Mouse (Mus musculus) myocyte (in vitro differentiated cells): Measurements from ENCODE around the gene Zyg11b. TPM values are rescaled to one million over a fixed set of nuclear protein-coding genes. Genes with fewer than 3 reads are reported as not detected.

ENCODE experiments used
- H3K27me3 ChIP-seq: one replicate; pipeline ENCODE4 v1.6.1; 2011; ENCODE audit not compliant: control insufficient read depth, insufficient read depth, insufficient read length
- H3K36me3 ChIP-seq: one replicate; pipeline ENCODE4 v1.6.1; 2011; ENCODE audit not compliant: control insufficient read depth, insufficient read depth
- H3K4me2 ChIP-seq: one replicate; pipeline ENCODE4 v1.6.1; 2011; ENCODE audit warnings: low read depth, control low read depth
- H3K4me3 ChIP-seq: one replicate; pipeline ENCODE4 v1.5.1; 2011; ENCODE audit warnings: mild to moderate bottlenecking, control low read depth, moderate library complexity
- H3K79me2 ChIP-seq: one replicate; pipeline ENCODE4 v1.6.1; 2011; ENCODE audit not compliant: control insufficient read depth, insufficient read depth
- H3ac ChIP-seq: one replicate; pipeline ENCODE4 v1.6.1; 2011; ENCODE audit not compliant: control insufficient read depth, insufficient read length
- CEBPB ChIP-seq: IDR thresholded peaks from 2 replicates; pipeline ENCODE4 v1.6.1; 2011; ENCODE audit warnings: mild to moderate bottlenecking, moderate library complexity; ENCODE audit not compliant: poor library complexity, insufficient read depth, severe bottlenecking
- E2F4 ChIP-seq: IDR thresholded peaks from one replicate; pipeline ENCODE4 v1.6.1; 2011; ENCODE audit warnings: mild to moderate bottlenecking, control low read depth, moderate library complexity; ENCODE audit not compliant: insufficient read depth
- MAX ChIP-seq: IDR thresholded peaks from one replicate; pipeline ENCODE4 v1.6.1; 2011; ENCODE audit warnings: low read depth, mild to moderate bottlenecking, control low read depth
- MYOD1 ChIP-seq, 3 experiments: IDR thresholded peaks; one replicate each; pipeline ENCODE4 v1.6.1; 2011; ENCODE audit warnings: control low read depth in 2 of 3, low read depth in 2 of 3, mild to moderate bottlenecking in 2 of 3, moderate library complexity in 1 of 3; ENCODE audit not compliant: insufficient read length in 2 of 3, control insufficient read depth in 1 of 3
- MYOG ChIP-seq, 3 experiments: IDR thresholded peaks; one replicate each; pipeline ENCODE4 v1.6.1; 2011; ENCODE audit warnings: control low read depth in 2 of 3, low read depth in 2 of 3, mild to moderate bottlenecking in 2 of 3; ENCODE audit not compliant: insufficient read length in 2 of 3, control insufficient read depth in 1 of 3, insufficient read depth in 1 of 3
- POLR2A ChIP-seq: IDR thresholded peaks from one replicate; pipeline ENCODE4 v1.6.1; 2011; ENCODE audit warnings: low read depth, mild to moderate bottlenecking, control low read depth, moderate library complexity; ENCODE audit not compliant: insufficient read length
- POLR2AphosphoS2 ChIP-seq: IDR thresholded peaks from one replicate; pipeline ENCODE4 v1.6.1; 2011; ENCODE audit warnings: low read depth, control low read depth; ENCODE audit not compliant: insufficient read length
- REST ChIP-seq: IDR thresholded peaks from one replicate; pipeline ENCODE4 v1.6.1; 2011; ENCODE audit warnings: mild to moderate bottlenecking, control low read depth, moderate library complexity; ENCODE audit not compliant: insufficient read depth, insufficient read length
- SRF ChIP-seq: IDR thresholded peaks from one replicate; pipeline ENCODE4 v1.6.1; 2011; ENCODE audit warnings: low read depth; ENCODE audit not compliant: control insufficient read depth, insufficient read length
- TCF12 ChIP-seq: IDR thresholded peaks from one replicate; pipeline ENCODE4 v1.6.1; 2011; ENCODE audit warnings: mild to moderate bottlenecking, control low read depth; ENCODE audit not compliant: poor library complexity, insufficient read depth, severe bottlenecking
- TCF3 ChIP-seq: IDR thresholded peaks from one replicate; pipeline ENCODE4 v1.6.1; 2011; ENCODE audit warnings: low read depth, control low read depth; ENCODE audit not compliant: insufficient read length
- USF1 ChIP-seq: IDR thresholded peaks from one replicate; pipeline ENCODE4 v1.6.1; 2011; ENCODE audit warnings: low read depth, mild to moderate bottlenecking, control low read depth, moderate library complexity
- polyA plus RNA-seq: library from polyadenylated mRNA; unstranded; fragments of >200 nt; fragmentation: generic; extraction: Trizol; gene quantifications from one replicate; pipeline ENCODE4 v1.2.1, GENCODE M21; 2012; ENCODE audit warnings: missing spikeins

Zyg11b gene
- polyA plus RNA-seq, 1 experiment: 12.8 TPM

- H3ac ChIP-seq: no peak overlapping the region
- H3K27me3 ChIP-seq: no peaks in the 10 kb centered on the region
- H3K79me2 ChIP-seq: no peaks in the 10 kb centered on the region
- TF ChIP-seq E2F4: no peak
- TF ChIP-seq MAX: no peak
- no peak for TF ChIP-seq TCF3
- no peak for TF ChIP-seq TCF12
- no peak for TF ChIP-seq MYOG (IDR thresholded peaks at IDR 0.05; ENCODE audit: control insufficient read depth in 1 of 3, insufficient read depth in 1 of 3, insufficient read length in 2 of 3, low read depth in 2 of 3)
- no peak for TF ChIP-seq POLR2A
- no peak for TF ChIP-seq POLR2AphosphoS2
- no peak for TF ChIP-seq MYOD1 (IDR thresholded peaks at IDR 0.05; ENCODE audit: control insufficient read depth in 1 of 3, insufficient read length in 2 of 3, low read depth in 2 of 3)
- no peak for TF ChIP-seq USF1
- no peak for TF ChIP-seq REST
- no peak for TF ChIP-seq SRF
- no peak for TF ChIP-seq CEBPB
- no peak overlapping the region for H3K4me3 ChIP-seq
- no peak overlapping the region for H3K4me2 ChIP-seq
- no peaks in the 10 kb centered on the region for H3K36me3 ChIP-seq
These were observed 18.0 kb upstream of the Zyg11b start for GRCm38 (mm10) chr4:108318649-108319615.

GRCm38 (mm10) chr4:108317656-108318605 lies 17.0 kb upstream of the Zyg11b start:
- no peak for TF ChIP-seq TCF12
- no peak for TF ChIP-seq POLR2A
- no peak for TF ChIP-seq USF1
- TF ChIP-seq MAX: no peak
- no peak for TF ChIP-seq SRF
- no peak for TF ChIP-seq MYOG (IDR thresholded peaks at IDR 0.05; ENCODE audit: control insufficient read depth in 1 of 3, insufficient read depth in 1 of 3, insufficient read length in 2 of 3, low read depth in 2 of 3)
- no peak for TF ChIP-seq E2F4
- no peak for TF ChIP-seq MYOD1 (IDR thresholded peaks at IDR 0.05; ENCODE audit: control insufficient read depth in 1 of 3, insufficient read length in 2 of 3, low read depth in 2 of 3)
- no peak for TF ChIP-seq CEBPB
- no peak for TF ChIP-seq POLR2AphosphoS2
- TF ChIP-seq REST: no peak
- no peak for TF ChIP-seq TCF3
- no peaks in the 10 kb centered on the region for H3K79me2 ChIP-seq
- H3K4me2 ChIP-seq: no peak overlapping the region
- H3ac ChIP-seq: no peak overlapping the region
- no peaks in the 10 kb centered on the region for H3K36me3 ChIP-seq
- no peak overlapping the region for H3K4me3 ChIP-seq
- no peaks in the 10 kb centered on the region for H3K27me3 ChIP-seq

DNA sequence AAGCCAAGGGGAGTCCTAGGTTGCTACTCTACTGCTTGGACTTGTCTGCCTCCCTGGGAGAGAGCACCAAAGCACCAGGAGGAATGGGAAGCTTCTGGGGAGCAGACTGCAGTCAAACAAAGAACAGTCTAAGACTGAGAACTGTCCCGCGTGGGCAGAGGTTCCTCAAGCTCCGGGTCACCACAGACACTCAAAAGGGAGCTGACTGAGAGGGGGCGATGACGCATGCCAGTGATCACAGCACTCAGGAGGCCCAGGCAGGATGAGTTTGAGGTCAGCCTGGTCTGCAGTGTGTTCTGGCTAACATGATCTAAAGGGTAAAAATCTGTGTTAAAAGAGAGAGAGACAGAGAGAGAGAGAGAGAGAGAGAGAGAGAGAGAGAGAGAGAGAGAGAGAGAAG lies 13.1 kb upstream of the Zyg11b start:
- H3K27me3 ChIP-seq: no peaks in the 10 kb centered on the region
- no peak overlapping the region for H3K4me3 ChIP-seq
- TF ChIP-seq POLR2AphosphoS2: no peak

DNA sequence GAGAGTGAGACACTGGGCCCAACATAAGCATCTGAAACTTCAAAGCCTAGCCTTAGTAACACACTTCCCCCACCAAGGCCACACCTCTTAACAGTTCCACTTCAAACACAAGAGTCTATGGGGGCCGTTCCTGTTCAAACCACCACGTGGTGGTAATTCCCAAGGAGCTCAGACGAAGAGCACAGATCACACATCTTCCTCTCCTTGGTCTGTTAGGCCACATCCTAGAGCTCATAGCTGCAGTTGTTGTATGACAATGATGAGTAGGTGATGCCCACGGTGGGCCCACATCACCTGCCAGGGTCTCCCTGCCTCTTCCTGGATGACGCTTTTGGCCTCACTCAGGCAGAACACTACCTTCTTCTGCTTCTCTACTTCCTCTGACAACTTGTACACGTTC lies 9.8 kb upstream of the Zyg11b start:
- Histone ChIP-seq H3K36me3 (no peaks in the 10 kb centered on the region), H3K4me2 (no peak overlapping the region), H3K4me3 (no peak overlapping the region), H3ac (no peak overlapping the region), H3K79me2 (no peaks in the 10 kb centered on the region), H3K27me3 (no peaks in the 10 kb centered on the region)
- no peak for TF ChIP-seq CEBPB
- no peak for TF ChIP-seq MAX
- no peak for TF ChIP-seq POLR2AphosphoS2
- TF ChIP-seq MYOG (IDR thresholded peaks at IDR 0.05; ENCODE audit: control insufficient read depth in 1 of 3, insufficient read depth in 1 of 3, insufficient read length in 2 of 3, low read depth in 2 of 3): no peak
- no peak for TF ChIP-seq USF1
- TF ChIP-seq TCF12: no peak
- TF ChIP-seq MYOD1 (IDR thresholded peaks at IDR 0.05; ENCODE audit: control insufficient read depth in 1 of 3, insufficient read length in 2 of 3, low read depth in 2 of 3): no peak
- TF ChIP-seq SRF: no peak
- no peak for TF ChIP-seq POLR2A
- TF ChIP-seq E2F4: no peak
- TF ChIP-seq REST: no peak
- no peak for TF ChIP-seq TCF3

More for the DNA sequence above, 13.1 kb upstream of the Zyg11b start:
- Histone ChIP-seq H3ac (no peak overlapping the region), H3K79me2 (no peaks in the 10 kb centered on the region), H3K36me3 (no peaks in the 10 kb centered on the region), H3K4me2 (no peak overlapping the region)
